Mouse (Mus musculus): ENCODE results near the gene Nyx.

Gene Nyx

DNA sequence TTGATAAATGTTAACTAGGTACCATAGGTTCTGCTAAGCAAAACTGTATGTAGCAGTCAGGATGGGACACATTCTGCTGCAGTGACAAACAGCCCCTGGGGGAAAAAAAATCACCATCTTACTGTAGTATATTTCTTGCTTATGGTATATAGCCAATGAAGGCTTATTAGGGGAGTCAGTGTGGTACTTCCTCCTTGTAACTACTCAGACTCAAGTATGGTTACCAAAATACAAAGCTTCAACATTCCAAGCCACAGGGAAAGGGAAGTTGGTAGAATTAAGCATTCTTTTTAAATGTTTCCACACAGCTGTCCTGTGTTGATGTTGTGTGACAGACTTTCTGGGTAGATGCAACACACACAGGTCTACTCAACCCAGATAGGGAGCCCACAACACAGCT, 27.0 kb downstream of the Nyx start:
- DNase-seq (ENCODE audit: low spot score in 2 of 2): no peak

DNA sequence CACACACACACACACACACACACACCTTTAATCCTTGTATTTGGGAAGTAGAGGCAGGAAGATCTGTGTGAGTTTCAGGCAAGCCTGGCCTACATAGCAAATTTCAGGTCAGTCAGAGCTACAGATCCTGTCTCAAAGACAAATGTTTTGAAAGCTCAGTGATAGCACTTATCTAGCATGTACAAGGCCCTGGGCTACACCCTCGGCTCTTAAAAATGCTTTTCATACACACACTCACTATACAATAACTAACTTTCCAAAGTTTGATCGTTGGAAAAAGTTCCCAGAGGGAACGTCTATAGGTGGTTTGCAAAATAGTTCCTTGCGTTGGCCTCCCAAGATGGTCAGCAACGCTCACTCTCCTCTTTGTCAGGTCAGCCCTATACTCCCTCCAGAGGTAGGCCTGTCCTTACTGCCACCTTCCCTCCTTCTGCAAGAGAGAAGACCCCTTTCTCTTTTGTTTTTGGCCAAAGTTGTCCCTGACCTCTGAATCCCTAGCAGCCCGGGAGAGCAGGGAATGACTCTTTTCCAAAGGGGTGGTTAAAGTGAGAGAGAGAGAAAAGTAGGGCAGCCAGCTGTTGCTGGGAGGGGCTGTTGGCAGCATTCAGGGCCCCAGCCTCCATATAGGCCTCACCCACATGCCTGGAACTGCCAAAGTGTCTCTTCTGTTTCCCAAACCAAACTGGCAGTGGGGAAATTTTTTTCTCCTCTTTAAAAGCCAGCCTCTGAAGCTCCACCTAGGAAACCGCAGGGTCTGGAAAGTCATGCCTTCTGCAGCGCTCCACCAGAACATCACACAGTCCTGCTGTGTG, 29.2 kb downstream of the Nyx start:
- no peak for DNase-seq (ENCODE audit: low spot score in 2 of 2)

DNA sequence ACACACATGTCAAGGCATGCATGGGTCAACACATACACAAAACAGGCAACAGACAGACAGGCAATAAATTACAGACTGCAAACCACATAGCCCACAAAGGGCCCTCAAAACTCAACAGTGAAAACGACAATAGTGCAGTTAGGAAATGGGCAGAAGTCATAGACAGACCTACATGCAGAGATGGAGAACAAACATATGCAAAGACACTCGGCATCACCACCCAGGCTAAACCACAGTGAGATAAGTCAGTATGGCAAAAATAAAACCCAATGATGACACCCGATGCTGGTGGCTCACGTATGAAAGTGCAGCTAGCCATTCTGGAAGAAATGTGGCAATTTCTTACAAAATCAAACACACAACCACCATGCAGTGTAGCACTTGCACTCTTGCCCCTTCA, 34.4 kb downstream of the Nyx start:
- DNase-seq (ENCODE audit: low spot score in 2 of 2): no peak

DNA sequence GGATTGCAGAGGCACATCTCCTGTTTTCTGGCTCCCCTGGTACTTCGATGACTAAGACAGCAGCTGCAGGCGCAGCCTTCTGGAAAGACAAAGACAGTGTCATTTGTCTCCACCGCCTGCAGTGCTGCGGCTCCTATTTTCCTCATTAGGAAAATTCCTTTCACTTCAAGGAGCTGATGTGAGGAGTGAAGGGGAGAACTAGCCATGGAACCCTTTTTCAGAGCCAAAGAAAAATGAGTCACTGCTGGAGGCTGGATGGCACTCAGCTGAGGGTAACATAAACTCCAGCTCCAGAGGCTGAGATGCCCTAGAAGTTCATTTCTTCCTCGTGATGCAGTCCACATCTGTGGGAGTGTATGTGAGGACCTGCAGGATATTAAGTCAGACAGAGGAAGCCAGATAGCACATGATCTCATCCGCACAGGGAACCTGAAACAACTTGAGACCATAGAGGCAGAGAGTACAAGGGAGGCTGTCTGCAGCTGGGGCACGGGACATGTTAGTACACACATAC, 37.0 kb downstream of the Nyx start:
- peak; percentile 32 to 41 for DNase-seq (ENCODE audit: low spot score in 2 of 2)

GRCm38 (mm10) chrX:13504389-13504788, 38.5 kb downstream of the Nyx start:
- no peak for DNase-seq (ENCODE audit: low spot score in 2 of 2)

DNA sequence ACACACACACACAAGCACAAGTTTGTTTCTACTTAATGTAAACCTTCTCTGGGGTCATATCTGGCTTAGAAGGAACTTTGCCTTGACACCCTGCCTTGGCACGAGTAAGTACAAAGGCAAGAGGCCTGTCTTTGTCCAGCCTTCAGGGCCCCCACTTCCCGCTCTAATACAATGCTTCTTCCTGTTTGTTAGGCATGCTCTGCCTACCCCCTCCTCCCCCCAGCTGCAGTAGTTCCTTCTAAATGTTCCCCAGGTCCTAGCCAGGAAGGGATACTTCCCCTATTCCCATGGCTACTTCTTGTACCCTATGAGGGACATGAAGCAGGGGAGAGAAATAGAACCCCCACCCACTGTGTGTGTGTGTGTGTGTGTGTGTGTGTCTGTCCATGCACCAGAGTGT, 40.5 kb downstream of the Nyx start:
- no peak for DNase-seq (ENCODE audit: low spot score in 2 of 2)

DNA sequence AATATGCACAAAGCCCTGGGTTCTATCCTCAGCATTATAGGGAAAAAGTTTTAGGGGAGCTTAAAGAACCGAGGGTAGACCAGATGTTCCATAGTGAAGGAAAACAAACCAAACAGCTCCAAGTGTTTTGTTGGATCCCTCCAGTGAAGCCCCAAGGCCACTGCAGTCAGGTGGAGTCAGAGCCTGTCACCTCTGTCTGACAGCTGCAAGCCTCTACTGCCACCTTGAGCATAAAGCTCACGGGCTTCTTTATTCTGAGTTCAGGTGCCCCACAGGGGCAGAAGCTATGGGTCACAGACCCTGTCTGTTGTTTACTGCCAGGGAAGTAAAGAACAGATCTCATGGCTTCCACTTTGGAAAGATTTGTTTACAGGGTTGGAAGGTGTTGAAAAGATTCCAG, 47.2 kb downstream of the Nyx start:
- no peak for DNase-seq (ENCODE audit: low spot score in 2 of 2)

GRCm38 (mm10) chrX:13513864-13514263, 48.0 kb downstream of the Nyx start:
- DNase-seq (ENCODE audit: low spot score in 2 of 2): no peak

GRCm38 (mm10) chrX:13516451-13516850, 50.5 kb downstream of the Nyx start:
- DNase-seq (ENCODE audit: low spot score in 2 of 2): no peak

GRCm38 (mm10) chrX:13518019-13518418, 52.1 kb downstream of the Nyx start:
- no peak for DNase-seq (ENCODE audit: low spot score in 2 of 2)

GRCm38 (mm10) chrX:13518781-13519407, 53.0 kb downstream of the Nyx start:
- DNase-seq (ENCODE audit: low spot score in 2 of 2): no peak

DNA sequence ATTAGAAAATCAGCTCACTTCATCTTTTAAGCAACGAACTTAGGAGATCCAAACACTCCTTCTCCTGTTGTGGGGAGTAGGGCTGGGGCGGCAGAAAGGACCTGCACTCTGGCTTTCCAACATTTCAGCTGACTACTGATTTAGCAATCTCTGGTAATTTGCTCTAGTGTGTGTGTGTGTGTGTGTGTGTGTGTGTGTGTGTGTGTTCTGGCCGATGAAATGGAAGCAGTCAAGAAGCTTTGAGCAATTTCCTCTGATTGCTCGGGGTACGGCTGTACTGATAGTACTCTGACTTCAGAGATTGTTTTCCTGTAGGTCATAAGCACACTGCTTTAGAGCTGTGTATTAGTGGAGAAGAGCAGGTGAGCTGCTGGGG, 53.5 kb downstream of the Nyx start:
- no peak for DNase-seq (ENCODE audit: low spot score in 2 of 2)

GRCm38 (mm10) chrX:13520566-13520965, 54.7 kb downstream of the Nyx start:
- no peak for DNase-seq (ENCODE audit: low spot score in 2 of 2)

GRCm38 (mm10) chrX:13521288-13521687, 55.4 kb downstream of the Nyx start:
- no peak for DNase-seq (ENCODE audit: low spot score in 2 of 2)
